In genomic region chr3:137293174-137293591, GRCm38 (mm10) we compare ENCODE assay signal across 10 mouse cellular contexts. TPM values are rescaled to one million over a fixed set of nuclear protein-coding genes. Genes with fewer than 3 reads are reported as not detected.
DNase-seq lines count a peak whose midpoint lies in the region; ATAC-seq and TF ChIP-seq lines count a peak whose summit lies in the region.
"Had no signal": no experiment of that assay in that cellular context is flagged by ENCODE, and none has a peak within 500 bp of the region (broad histone marks: within the 10 kb centered on the region; RNA-seq: fewer than 3 reads in every experiment).

No protein-coding gene starts in this region.

- H3K4me2 ChIP-seq in intestine, embryonic 16.5 days (ENCODE audit: low read depth, low read length): no peak overlapping the region
- H3K4me2 ChIP-seq: embryonic facial prominence, embryonic 15.5 days had no signal

- WGBS in spleen, adult 2 months: 4% methylated on average over 6 of the region's 6 CpGs
- WGBS in heart, embryonic 10.5 days: 32% methylated on average over 6 of the region's 6 CpGs
- WGBS in intestine, embryonic 16.5 days: 50% methylated on average over 6 of the region's 6 CpGs

- peaks cover 5% of the 10 kb centered on the region; the same call in 1 of the 2 replicates for H3K4me1 ChIP-seq in spleen, adult 2 months (ENCODE audit: control insufficient read depth, insufficient read depth, insufficient read length)
- H3K4me1 ChIP-seq in heart, embryonic 10.5 days: no peaks in the 10 kb centered on the region
- H3K4me1 ChIP-seq in intestine, embryonic 16.5 days (ENCODE audit: control insufficient read depth, insufficient read depth, low read length): no peaks in the 10 kb centered on the region

- no peaks in the 10 kb centered on the region for H3K36me3 ChIP-seq in spleen, adult 2 months (ENCODE audit: control insufficient read depth, insufficient read depth, low read length)
- H3K36me3 ChIP-seq in heart, embryonic 10.5 days: no peaks in the 10 kb centered on the region
- H3K36me3 ChIP-seq in intestine, embryonic 16.5 days (ENCODE audit: control insufficient read depth, insufficient read depth, low read length): no peaks in the 10 kb centered on the region
- H3K36me3 ChIP-seq: embryonic facial prominence, embryonic 15.5 days had no signal

- H3K27me3 ChIP-seq in spleen, adult 2 months (ENCODE audit: control insufficient read depth, insufficient read depth, low read length): no peaks in the 10 kb centered on the region
- H3K27me3 ChIP-seq in heart, embryonic 10.5 days (ENCODE audit: insufficient read depth, poor library complexity, severe bottlenecking): no peaks in the 10 kb centered on the region
- H3K27me3 ChIP-seq in intestine, embryonic 16.5 days (replicated peaks; ENCODE audit: control insufficient read depth, insufficient read depth, low read length): no peaks in the 10 kb centered on the region
- H3K27me3 ChIP-seq: embryonic facial prominence, embryonic 15.5 days had no signal

- no peak overlapping the region for H3K27ac ChIP-seq in spleen, adult 2 months (ENCODE audit: insufficient read depth, low read length)
- peak overlapping the region; percentile 80 for H3K27ac ChIP-seq in heart, embryonic 10.5 days
- H3K27ac ChIP-seq in intestine, embryonic 16.5 days (ENCODE audit: low read length): no peak overlapping the region
- H3K27ac ChIP-seq: embryonic facial prominence, embryonic 15.5 days had no signal

- no peaks in the 10 kb centered on the region for H3K9me3 ChIP-seq in heart, embryonic 10.5 days
- H3K9me3 ChIP-seq in intestine, embryonic 16.5 days (ENCODE audit: control insufficient read depth, low read length): no peaks in the 10 kb centered on the region
- H3K9me3 ChIP-seq: embryonic facial prominence, embryonic 15.5 days had no signal

- ATAC-seq in neutrophil, adult 5-6 weeks (ENCODE audit: extremely low read depth, insufficient number of reproducible peaks, low FRiP score, poor library complexity, severe bottlenecking): peak; percentile 32; the same call in 1 of the 2 replicates
- ATAC-seq in intestine, embryonic 16.5 days: no peak

- no peak for TF ChIP-seq POLR2A in spleen, adult 2 months (IDR thresholded peaks at IDR 0.05; ENCODE audit: low read depth, low read length)

- H3K9ac ChIP-seq in intestine, embryonic 16.5 days (ENCODE audit: low read depth, low read length): no peak overlapping the region
- H3K9ac ChIP-seq: embryonic facial prominence, embryonic 15.5 days had no signal

- peak overlapping the region; percentile 25; the same call in 1 of the 2 replicates for H3K4me3 ChIP-seq in spleen, adult 2 months (ENCODE audit: extremely low read depth, insufficient read depth, insufficient read length)
- H3K4me3 ChIP-seq in heart, embryonic 10.5 days: peak overlapping the region; percentile 22; the same call in 1 of the 2 replicates
- H3K4me3 ChIP-seq in intestine, embryonic 16.5 days (ENCODE audit: low read length): no peak overlapping the region
- H3K4me3 ChIP-seq: embryonic facial prominence, embryonic 15.5 days had no signal

- peak in 1 of 2 experiments; percentile 2 for DNase-seq in spleen, adult 2 months (ENCODE audit: low read depth in 1 of 2, low spot score in 2 of 2)
- no peak for DNase-seq in spleen, adult 12 weeks (ENCODE audit: low spot score)
- DNase-seq in heart, embryonic 10.5 days (ENCODE audit: low spot score): peak; percentile 88
- DNase-seq in kidney, postnatal 10 days: peak; percentile 28
- DNase-seq in layer of hippocampus, adult 9-11 months: no peak
- no peak for DNase-seq in layer of hippocampus, postnatal 25 days (ENCODE audit: extremely low spot score in 1 of 2, low spot score in 1 of 2)
- DNase-seq: thymus, postnatal 4 days had no signal

- TF ChIP-seq CTCF in spleen, adult 2 months (IDR thresholded peaks at IDR 0.05; ENCODE audit: extremely low read depth, insufficient read depth, insufficient read length, insufficient replicate concordance): no peak

RNA-seq across cellular contexts. Expression of gene Emcn, which starts 47.7 kb away (rescaled TPM):
- polyA plus RNA-seq in spleen, adult 2 months (2012; rRNA removed): 0.77 and 1.1 TPM in 2 replicates
- 44.2 and 63.2 TPM in 2 replicates for polyA plus RNA-seq in heart, embryonic 10.5 days (2016; fragmentation: Nextera tagmentation; extraction: Ambion mirVana)
- not detected in 2 replicates for total RNA-seq in neutrophil, adult 5-6 weeks (2017)
- 10 to 100 TPM in 1 of 2 experiments, 1 to 10 TPM in 1; 6.4 to 10.6 TPM for total RNA-seq in layer of hippocampus, postnatal 25 days (2021)
- 19.1 and 20.3 TPM in 2 replicates for polyA plus RNA-seq in intestine, embryonic 16.5 days (2015; fragmentation: Nextera tagmentation; extraction: Ambion mirVana)

Comparison
In these comparisons a context has a peak if more than half of its experiments do, and no peak if none do; other contexts are left out.
1. DNase-seq: peak in heart, embryonic 10.5 days (single experiment) and kidney, postnatal 10 days (single experiment); none in spleen, adult 12 weeks (single experiment), layer of hippocampus, adult 9-11 months (single experiment) and layer of hippocampus, postnatal 25 days (0 of 2).